Mouse (Mus musculus): ENCODE measurements around the gene Pcnx4. TPM values are rescaled to one million over a fixed set of nuclear protein-coding genes. Genes with fewer than 3 reads are reported as not detected.

The Pcnx4 gene
- total RNA-seq (2021) = 1 to 10 TPM; 2.2 to 2.7 TPM
- long read RNA-seq, experiment 1, full-length matches to known transcripts = 2 of 4 reads
- long read RNA-seq, experiment 1, partial matches to known transcripts = 2 of 4 reads
- long read RNA-seq, experiment 1, other reads (novel, unspliced or antisense) = 0 of 4 reads
- long read RNA-seq, experiment 2, full-length matches to known transcripts = 3 of 5 reads
- long read RNA-seq, experiment 2, partial matches to known transcripts = 2 of 5 reads
- long read RNA-seq, experiment 2, other reads (novel, unspliced or antisense) = 0 of 5 reads

- DNase-seq = peak; percentile 98
- H3K4me3 ChIP-seq = peak within 1 kb of the TSS; percentile 87
- no peak; the same call in 1 of the 2 replicates for TF ChIP-seq CTCF (IDR thresholded peaks at IDR 0.05)
- intact Hi-C loops (cut with DNase I) = loop anchor here (5.0 kb wide), 2 partner anchors 126 to 226 kb away; partner anchors contain the start of gene Dhrs7
- peak within 1 kb of the TSS; percentile 88 for H3K27ac ChIP-seq
Observed at GRCm38 (mm10) chr12:72536021-72536597, at the start of gene Pcnx4. Gene Pcnx4, plus strand, starts transcription at chr12:72536383.

DNA sequence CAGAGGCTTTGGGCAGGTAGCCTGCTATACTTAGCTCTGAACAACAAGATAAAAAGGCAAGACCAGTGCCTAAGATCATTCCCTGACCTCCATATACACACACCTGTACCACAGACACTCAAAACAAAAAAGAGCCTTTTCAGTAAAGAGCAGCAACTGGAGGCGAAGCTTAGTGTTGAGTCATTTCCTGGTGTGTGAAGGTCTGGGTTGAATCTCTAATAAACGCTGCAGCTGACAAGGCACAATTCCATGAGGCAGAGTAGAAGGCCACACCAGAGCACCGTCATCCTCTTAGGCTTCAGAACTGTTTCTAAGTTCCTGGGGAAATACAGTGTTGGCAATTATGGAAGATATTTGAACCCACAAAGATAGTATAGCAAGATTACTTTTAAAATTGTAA is 48.7 kb upstream of the Pcnx4 start:
- Histone ChIP-seq H3K27ac (no peak overlapping the region), H3K4me3 (no peak overlapping the region)
- no peak for TF ChIP-seq CTCF (IDR thresholded peaks at IDR 0.05)
- intact Hi-C loops (cut with DNase I) = no loop called here
- DNase-seq = no peak

- intact Hi-C loops (cut with DNase I) = no loop called here
- DNase-seq = no peak
- H3K4me3 ChIP-seq = no peak overlapping the region
- no peak for TF ChIP-seq CTCF (IDR thresholded peaks at IDR 0.05)
- peak overlapping the region; percentile 41; the same call in 1 of the 2 replicates for H3K27ac ChIP-seq
Observed at GRCm38 (mm10) chr12:72489995-72490394, 46.2 kb upstream of the Pcnx4 start.

- DNase-seq = no peak
- H3K4me3 ChIP-seq = no peak overlapping the region
- intact Hi-C loops (cut with DNase I) = no loop called here
- TF ChIP-seq CTCF (IDR thresholded peaks at IDR 0.05) = no peak
- H3K27ac ChIP-seq = no peak overlapping the region
Observed at GRCm38 (mm10) chr12:72491063-72491719, 45.0 kb upstream of the Pcnx4 start.

GRCm38 (mm10) chr12:72496866-72497600 is 39.1 kb upstream of the Pcnx4 start:
- DNase-seq = no peak
- intact Hi-C loops (cut with DNase I) = no loop called here
- Histone ChIP-seq H3K4me3 (no peak overlapping the region), H3K27ac (no peak overlapping the region)
- TF ChIP-seq CTCF (IDR thresholded peaks at IDR 0.05) = no peak

DNA sequence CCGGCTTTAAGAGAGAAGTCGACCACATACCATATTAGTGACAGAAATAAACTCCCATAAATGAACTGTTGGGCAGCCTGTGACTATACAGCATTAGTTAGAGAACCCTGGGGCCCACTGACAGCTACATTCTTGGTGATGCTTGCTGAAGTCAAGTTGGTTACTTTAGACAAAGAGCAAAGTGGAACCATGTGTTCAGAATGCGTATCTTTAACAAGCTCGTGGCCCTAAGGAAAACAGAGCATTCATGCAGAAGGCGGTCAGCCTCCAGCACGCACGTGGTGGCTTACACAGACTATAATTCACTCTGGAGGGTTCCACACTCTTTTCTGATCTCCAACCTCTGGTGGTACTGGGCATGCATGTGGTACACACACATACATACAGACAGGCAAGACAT is 26.6 kb upstream of the Pcnx4 start:
- Histone ChIP-seq H3K4me3 (no peak overlapping the region), H3K27ac (no peak overlapping the region)
- intact Hi-C loops (cut with DNase I) = loop anchor here (10.0 kb wide), 1 partner anchor 465 kb away; no protein-coding TSS in a partner anchor
- TF ChIP-seq CTCF (IDR thresholded peaks at IDR 0.05) = no peak
- DNase-seq = no peak

GRCm38 (mm10) chr12:72515446-72515845 is 20.7 kb upstream of the Pcnx4 start:
- H3K27ac ChIP-seq = no peak overlapping the region
- no peak overlapping the region for H3K4me3 ChIP-seq
- intact Hi-C loops (cut with DNase I) = loop anchor here (5.0 to 10.0 kb wide), 3 partner anchors 53 to 459 kb away; no protein-coding TSS in a partner anchor
- DNase-seq = no peak
- TF ChIP-seq CTCF (IDR thresholded peaks at IDR 0.05) = peak; percentile 62

GRCm38 (mm10) chr12:72518114-72518728 is 18.0 kb upstream of the Pcnx4 start:
- TF ChIP-seq CTCF (IDR thresholded peaks at IDR 0.05) = no peak
- no peak for DNase-seq
- no peak overlapping the region for H3K27ac ChIP-seq
- intact Hi-C loops (cut with DNase I) = loop anchor here (5.0 to 10.0 kb wide), 3 partner anchors 56 to 457 kb away; no protein-coding TSS in a partner anchor
- H3K4me3 ChIP-seq = no peak overlapping the region

- TF ChIP-seq CTCF (IDR thresholded peaks at IDR 0.05) = no peak
- no peak for DNase-seq
- Histone ChIP-seq H3K4me3 (no peak overlapping the region), H3K27ac (no peak overlapping the region)
- intact Hi-C loops (cut with DNase I) = loop anchor here (5.0 to 10.0 kb wide), 3 partner anchors 57 to 455 kb away; no protein-coding TSS in a partner anchor
Observed at GRCm38 (mm10) chr12:72519352-72519751, 16.8 kb upstream of the Pcnx4 start.

GRCm38 (mm10) chr12:72519855-72520254 is 16.3 kb upstream of the Pcnx4 start:
- intact Hi-C loops (cut with DNase I) = loop anchor here (5.0 to 10.0 kb wide), 3 partner anchors 58 to 455 kb away; no protein-coding TSS in a partner anchor
- Histone ChIP-seq H3K27ac (no peak overlapping the region), H3K4me3 (no peak overlapping the region)
- TF ChIP-seq CTCF (IDR thresholded peaks at IDR 0.05) = no peak
- DNase-seq = no peak

DNA sequence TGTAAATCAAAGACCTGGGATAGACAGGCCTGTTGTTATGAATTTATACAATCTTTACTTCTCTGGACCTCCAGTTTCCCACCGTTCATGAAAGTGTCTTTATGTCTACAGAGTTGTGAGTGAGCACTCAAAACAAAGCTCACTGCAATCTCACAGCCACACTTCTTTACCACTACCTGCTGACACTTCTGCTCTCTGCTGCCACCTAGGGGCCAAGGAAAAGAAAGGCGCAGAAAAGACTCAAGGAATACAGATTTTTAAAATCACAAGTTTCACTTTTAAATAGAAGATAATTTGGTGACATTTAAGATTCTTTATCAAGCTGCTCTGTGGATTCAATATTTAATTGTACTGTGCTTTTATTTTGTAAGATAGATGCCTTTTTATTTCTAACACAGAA is 15.5 kb upstream of the Pcnx4 start:
- Histone ChIP-seq H3K27ac (no peak overlapping the region), H3K4me3 (no peak overlapping the region)
- TF ChIP-seq CTCF (IDR thresholded peaks at IDR 0.05) = peak; percentile 87
- DNase-seq = peak; percentile 67
- intact Hi-C loops (cut with DNase I) = no loop called here

DNA sequence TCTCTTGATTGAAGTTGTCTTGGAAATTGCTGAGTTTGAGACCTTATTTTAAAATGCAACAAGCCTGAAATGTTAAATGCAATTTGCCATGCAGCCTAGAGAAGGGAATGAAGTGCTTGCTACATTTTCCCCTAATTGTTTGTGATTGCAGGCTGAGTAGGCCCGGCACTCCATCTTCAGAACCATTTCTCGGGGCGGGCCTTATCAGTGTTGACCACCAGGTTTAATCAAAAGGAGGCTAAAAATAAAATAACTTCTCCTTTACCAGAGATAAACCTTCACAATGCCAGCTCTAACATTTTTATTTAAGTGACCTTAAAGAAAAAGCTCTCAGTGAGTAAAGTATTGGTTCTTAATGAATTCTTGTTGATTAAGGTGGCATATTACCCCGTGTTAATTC is 10.6 kb upstream of the Pcnx4 start:
- intact Hi-C loops (cut with DNase I) = no loop called here

More for the DNA sequence above, 10.6 kb upstream of the Pcnx4 start:
- Histone ChIP-seq H3K27ac (no peak overlapping the region), H3K4me3 (no peak overlapping the region)
- no peak for TF ChIP-seq CTCF (IDR thresholded peaks at IDR 0.05)
- DNase-seq = no peak

Measured in gastrocnemius, adult 2 months (tissue).